Mouse (Mus musculus) intestine, embryonic 15.5 days (tissue): ENCODE measurements at regions not wholly inside any gene's neighbourhood (a gene's known extent, or its start where the extent isn't known, plus 50 kb on each side); places are given as distances from the start of the nearest gene placed in this dataset.
A peak's percentile ranks its signal among the peaks of the same experiment; 100 is the strongest.

ENCODE experiments used
- ATAC-seq: fragments of 200-750 bp; cut with Nextera tagmentation; 2 replicates; pipeline ENCODE4 v1.8.0; 2017; ENCODE audit warnings: moderate TSS enrichment, moderate library complexity
- H3K27ac ChIP-seq: fragments of 300-500 bp; sonication (generic); 2 replicates; pipeline ENCODE4 v1.5.1; 2015; ENCODE audit warnings: mild to moderate bottlenecking, inconsistent platforms
- H3K27me3 ChIP-seq: fragments of 300-500 bp; sonication (generic); replicated peaks from 2 replicates; pipeline ENCODE4 v1.6.1; 2015; ENCODE audit warnings: inconsistent platforms
- H3K36me3 ChIP-seq: fragments of 300-500 bp; sonication (generic); 2 replicates; pipeline ENCODE4 v1.6.1; 2015; ENCODE audit warnings: inconsistent platforms
- H3K4me1 ChIP-seq: fragments of 300-500 bp; sonication (generic); replicated peaks from 2 replicates; pipeline ENCODE4 v1.6.1; 2015; ENCODE audit warnings: inconsistent platforms
- H3K4me2 ChIP-seq: fragments of 300-500 bp; sonication (generic); replicated peaks from 2 replicates; pipeline ENCODE4 v1.6.1; 2015; ENCODE audit warnings: mild to moderate bottlenecking, inconsistent platforms
- H3K4me3 ChIP-seq: fragments of 300-500 bp; sonication (generic); replicated peaks from 2 replicates; pipeline ENCODE4 v1.5.1; 2015; ENCODE audit warnings: inconsistent platforms
- H3K9ac ChIP-seq: fragments of 300-500 bp; sonication (generic); 2 replicates; pipeline ENCODE4 v1.6.1; 2015; ENCODE audit warnings: inconsistent platforms
- H3K9me3 ChIP-seq: fragments of 300-500 bp; sonication (generic); 2 replicates; pipeline ENCODE4 v1.6.1; 2016; ENCODE audit warnings: inconsistent platforms
- WGBS: fragments of 180-500 bp; shearing (Covaris S2); methylation state at CpG from one replicate; pipeline ENCODE4 v1.1.7; 2015; 5-methylcytosine and 5-hydroxymethylcytosine counted together

- Histone ChIP-seq H3K27me3 (no peaks in the 10 kb centered on the region), H3K4me2 (no peak overlapping the region), H3K36me3 (no peaks in the 10 kb centered on the region), H3K27ac (no peak overlapping the region), H3K9ac (no peak overlapping the region), H3K4me1 (no peaks in the 10 kb centered on the region), H3K4me3 (no peak overlapping the region), H3K9me3 (no peaks in the 10 kb centered on the region)
- 62% methylated on average over 12 of the region's 12 CpGs for WGBS
- ATAC-seq, result no peak
Observed at GRCm38 (mm10) chr12:17113465-17114177, 63.1 kb downstream of the Kcnf1 start.

- Histone ChIP-seq H3K9ac (no peak overlapping the region), H3K4me1 (no peaks in the 10 kb centered on the region), H3K27ac (no peak overlapping the region), H3K4me2 (no peak overlapping the region), H3K27me3 (no peaks in the 10 kb centered on the region), H3K36me3 (no peaks in the 10 kb centered on the region), H3K9me3 (no peaks in the 10 kb centered on the region), H3K4me3 (no peak overlapping the region)
- WGBS, result 80% methylated on average over 7 of the region's 7 CpGs
- ATAC-seq, result no peak
Observed at GRCm38 (mm10) chr12:17112781-17113464, 63.8 kb downstream of the Kcnf1 start.

- H3K4me2 ChIP-seq, result no peak overlapping the region
- no peak for ATAC-seq
- WGBS, result 77% methylated on average over 1 of the region's 1 CpGs
- no peaks in the 10 kb centered on the region for H3K36me3 ChIP-seq
- H3K9ac ChIP-seq, result no peak overlapping the region
- H3K4me1 ChIP-seq, result no peaks in the 10 kb centered on the region
- no peaks in the 10 kb centered on the region for H3K9me3 ChIP-seq
- H3K4me3 ChIP-seq, result no peak overlapping the region
- no peak overlapping the region for H3K27ac ChIP-seq
- no peaks in the 10 kb centered on the region for H3K27me3 ChIP-seq
Observed at GRCm38 (mm10) chr12:17106220-17106619, 70.5 kb downstream of the Kcnf1 start.

- no peaks in the 10 kb centered on the region for H3K9me3 ChIP-seq
- no peaks in the 10 kb centered on the region for H3K4me1 ChIP-seq
- no peak overlapping the region for H3K4me3 ChIP-seq
- H3K4me2 ChIP-seq, result no peak overlapping the region
- ATAC-seq, result no peak
- WGBS, result 82% methylated on average over 6 of the region's 6 CpGs
- H3K27me3 ChIP-seq, result no peaks in the 10 kb centered on the region
- no peak overlapping the region for H3K9ac ChIP-seq
- H3K36me3 ChIP-seq, result no peaks in the 10 kb centered on the region
- H3K27ac ChIP-seq, result no peak overlapping the region
Observed at GRCm38 (mm10) chr12:17105057-17105712, 71.5 kb downstream of the Kcnf1 start.

- ATAC-seq, result no peak
- no peaks in the 10 kb centered on the region for H3K27me3 ChIP-seq
- H3K9me3 ChIP-seq, result no peaks in the 10 kb centered on the region
- 83% methylated on average over 3 of the region's 3 CpGs for WGBS
- no peaks in the 10 kb centered on the region for H3K4me1 ChIP-seq
- H3K4me2 ChIP-seq, result no peak overlapping the region
- H3K27ac ChIP-seq, result no peak overlapping the region
- no peak overlapping the region for H3K4me3 ChIP-seq
- no peaks in the 10 kb centered on the region for H3K36me3 ChIP-seq
- no peak overlapping the region for H3K9ac ChIP-seq
Observed at GRCm38 (mm10) chr12:17101842-17102241, 74.8 kb downstream of the Kcnf1 start.

GRCm38 (mm10) chr12:17097800-17098271, 78.9 kb downstream of the Kcnf1 start:
- no peak for ATAC-seq
- Histone ChIP-seq H3K4me2 (no peak overlapping the region), H3K4me1 (no peaks in the 10 kb centered on the region), H3K27ac (no peak overlapping the region), H3K9ac (no peak overlapping the region), H3K27me3 (no peaks in the 10 kb centered on the region), H3K4me3 (no peak overlapping the region), H3K36me3 (no peaks in the 10 kb centered on the region), H3K9me3 (no peaks in the 10 kb centered on the region)
- 55% methylated on average over 15 of the region's 15 CpGs for WGBS

- no peak overlapping the region for H3K27ac ChIP-seq
- no peaks in the 10 kb centered on the region for H3K36me3 ChIP-seq
- no peaks in the 10 kb centered on the region for H3K27me3 ChIP-seq
- no peak overlapping the region for H3K4me3 ChIP-seq
- H3K4me1 ChIP-seq, result no peaks in the 10 kb centered on the region
- H3K9ac ChIP-seq, result no peak overlapping the region
- H3K9me3 ChIP-seq, result no peaks in the 10 kb centered on the region
- no peak for ATAC-seq
- H3K4me2 ChIP-seq, result no peak overlapping the region
- WGBS, result 84% methylated on average over 4 of the region's 4 CpGs
Observed at GRCm38 (mm10) chr12:17094758-17095157, 81.9 kb downstream of the Kcnf1 start.

GRCm38 (mm10) chr12:17093772-17094171, 82.2 kb upstream of the 2410004P03Rik start:
- no peaks in the 10 kb centered on the region for H3K9me3 ChIP-seq
- no peak overlapping the region for H3K4me3 ChIP-seq
- H3K4me1 ChIP-seq, result no peaks in the 10 kb centered on the region
- H3K27me3 ChIP-seq, result no peaks in the 10 kb centered on the region
- H3K9ac ChIP-seq, result no peak overlapping the region
- 46% methylated on average over 3 of the region's 3 CpGs for WGBS
- H3K27ac ChIP-seq, result no peak overlapping the region
- ATAC-seq, result no peak
- no peaks in the 10 kb centered on the region for H3K36me3 ChIP-seq
- H3K4me2 ChIP-seq, result no peak overlapping the region

- Histone ChIP-seq H3K27me3 (no peaks in the 10 kb centered on the region), H3K9me3 (no peaks in the 10 kb centered on the region), H3K4me3 (no peak overlapping the region), H3K4me2 (no peak overlapping the region), H3K27ac (no peak overlapping the region), H3K9ac (no peak overlapping the region), H3K4me1 (no peaks in the 10 kb centered on the region), H3K36me3 (no peaks in the 10 kb centered on the region)
- no peak for ATAC-seq
- WGBS, result 75% methylated on average over 10 of the region's 10 CpGs
Observed at GRCm38 (mm10) chr12:17091058-17091457, 79.5 kb upstream of the 2410004P03Rik start.

GRCm38 (mm10) chr12:17089710-17090339, 78.3 kb upstream of the 2410004P03Rik start:
- no peak overlapping the region for H3K4me2 ChIP-seq
- peak; percentile 65 for ATAC-seq
- H3K27me3 ChIP-seq, result no peaks in the 10 kb centered on the region
- no peak overlapping the region for H3K9ac ChIP-seq
- H3K9me3 ChIP-seq, result no peaks in the 10 kb centered on the region
- H3K4me3 ChIP-seq, result no peak overlapping the region
- H3K4me1 ChIP-seq, result no peaks in the 10 kb centered on the region
- H3K27ac ChIP-seq, result no peak overlapping the region
- H3K36me3 ChIP-seq, result no peaks in the 10 kb centered on the region
- 43% methylated on average over 7 of the region's 7 CpGs for WGBS

- Histone ChIP-seq H3K4me3 (no peak overlapping the region), H3K27ac (no peak overlapping the region), H3K9me3 (no peaks in the 10 kb centered on the region), H3K27me3 (no peaks in the 10 kb centered on the region), H3K9ac (no peak overlapping the region), H3K4me1 (no peaks in the 10 kb centered on the region), H3K4me2 (no peak overlapping the region), H3K36me3 (no peaks in the 10 kb centered on the region)
- WGBS, result 28% methylated on average over 3 of the region's 3 CpGs
- no peak for ATAC-seq
Observed at GRCm38 (mm10) chr12:17087388-17087787, 75.9 kb upstream of the 2410004P03Rik start.

- no peak overlapping the region for H3K27ac ChIP-seq
- no peak overlapping the region for H3K9ac ChIP-seq
- H3K4me1 ChIP-seq, result no peaks in the 10 kb centered on the region
- ATAC-seq, result no peak
- WGBS, result 66% methylated on average over 5 of the region's 5 CpGs
- H3K4me2 ChIP-seq, result no peak overlapping the region
- no peaks in the 10 kb centered on the region for H3K27me3 ChIP-seq
- H3K4me3 ChIP-seq, result no peak overlapping the region
- no peaks in the 10 kb centered on the region for H3K36me3 ChIP-seq
- H3K9me3 ChIP-seq, result no peaks in the 10 kb centered on the region
Observed at GRCm38 (mm10) chr12:17085209-17085574, 73.7 kb upstream of the 2410004P03Rik start.
